Mouse (Mus musculus) bone marrow, adult 2 months (tissue): Measurements from ENCODE around the gene Ss18l2.

Source experiments
- CTCF ChIP-seq: fragments of 200-500 bp; IDR thresholded peaks from 2 replicates; pipeline ENCODE4 v1.5.1; 2011; ENCODE audit warnings: low read length, control low read depth; ENCODE audit not compliant: control insufficient read depth, insufficient read depth
- POLR2A ChIP-seq: fragments of 200-500 bp; IDR thresholded peaks from 2 replicates; pipeline ENCODE4 v1.6.1; 2011; ENCODE audit warnings: low read depth, mild to moderate bottlenecking, control low read depth, low read length, borderline replicate concordance; ENCODE audit not compliant: control insufficient read depth

DNA sequence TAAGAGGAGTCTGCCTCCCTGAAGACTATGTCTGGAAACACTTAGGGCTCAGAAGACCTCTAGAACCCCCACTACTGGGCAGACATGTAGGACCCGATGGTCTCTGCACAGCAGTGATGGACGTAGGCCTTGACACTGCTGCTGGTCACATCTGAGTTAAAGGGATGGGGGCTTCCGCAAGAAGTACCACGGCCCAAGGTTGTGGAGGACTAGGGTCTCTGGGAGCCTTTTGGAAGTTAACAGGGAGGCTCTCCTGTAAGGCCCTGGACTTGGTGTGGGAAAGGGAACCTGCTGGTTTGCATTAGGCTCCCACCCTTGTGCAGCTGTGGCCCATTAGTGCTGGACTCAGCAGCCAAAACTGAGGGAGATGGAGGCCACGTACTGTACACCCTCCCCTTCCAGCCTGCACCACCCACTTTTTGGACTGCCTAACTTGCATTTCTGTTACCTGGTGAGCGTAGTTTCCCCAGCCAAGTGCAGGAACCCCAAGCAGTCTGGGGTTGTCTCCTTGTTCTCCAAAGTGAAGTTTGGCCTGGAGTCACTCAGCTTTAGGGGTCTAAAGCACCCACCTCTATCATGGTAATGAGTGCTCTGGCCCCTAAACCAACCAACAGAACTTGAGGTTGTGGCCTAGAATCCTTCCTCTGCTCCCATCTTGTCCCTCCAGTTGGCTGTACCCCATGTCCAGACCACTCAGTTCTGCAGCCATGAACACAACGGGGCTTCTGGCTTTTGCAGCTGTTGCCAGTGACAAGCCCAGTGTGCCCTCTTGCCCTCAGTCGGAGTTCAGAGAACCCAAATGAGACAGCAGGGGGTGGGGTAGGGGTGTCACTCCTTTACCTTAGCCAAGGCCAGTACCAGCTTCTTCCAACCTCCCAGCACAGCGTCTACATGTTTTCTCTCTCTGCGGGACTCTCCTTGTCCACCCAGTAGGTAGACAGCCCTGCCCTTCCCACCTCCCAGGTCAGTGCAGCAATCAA lies 48.0 kb downstream of the Ss18l2 start:
- TF ChIP-seq CTCF = no peak
- no peak for TF ChIP-seq POLR2A
